Mouse (Mus musculus): ENCODE results near the gene Ccdc103. TPM values are rescaled to one million over a fixed set of nuclear protein-coding genes. Genes with fewer than 3 reads are reported as not detected.

The Ccdc103 gene
- total and polyA plus RNA-seq, 3 experiments = 1.4 to 1.6 TPM; not detected in 1

- Histone ChIP-seq H3K4me1 (ENCODE audit: control insufficient read depth in 1 of 2, insufficient read depth in 2 of 2, low read length in 2 of 2) (peaks cover 7 to 19% of the 10 kb centered on the region in 2 experiments), H3K27me3 (ENCODE audit: control insufficient read depth in 1 of 2, insufficient read depth in 2 of 2, low read length in 2 of 2) (no peaks in the 10 kb centered on the region), H3K79me2 (ENCODE audit: control insufficient read depth, insufficient read depth, low read length, poor library complexity) (no peaks in the 10 kb centered on the region), H3K9me3 (replicated peaks; ENCODE audit: insufficient read depth, low read length) (no peaks in the 10 kb centered on the region), H3K4me3 (ENCODE audit: control insufficient read depth in 1 of 2, insufficient read depth in 1 of 2, low read depth in 2 of 2, low read length in 2 of 2) (no peak overlapping the region), H3K27ac (ENCODE audit: control insufficient read depth, low read depth, low read length) (no peak overlapping the region), H3K9ac (ENCODE audit: control insufficient read depth, low read depth, low read length, poor library complexity, severe bottlenecking) (no peak overlapping the region), H3K36me3 (ENCODE audit: control insufficient read depth in 1 of 2, insufficient read depth in 2 of 2, low read length in 2 of 2) (peaks cover 0 to 10% of the 10 kb centered on the region in 2 experiments; a peak in 2 of 4 replicates)
- DNase-seq (ENCODE audit: low read depth, low spot score) = peak; percentile 49
- TF ChIP-seq GABPA (IDR thresholded peaks at IDR 0.05; ENCODE audit: low read depth, low read length) (no peak), ZNF384 (IDR thresholded peaks at IDR 0.05; ENCODE audit: low read depth, low read length) (no peak), UBTF (IDR thresholded peaks at IDR 0.05; ENCODE audit: borderline replicate concordance, insufficient read depth, low read depth, low read length) (no peak), ZC3H11A (IDR thresholded peaks at IDR 0.05; ENCODE audit: low read depth, low read length) (no peak), TBP (IDR thresholded peaks at IDR 0.05; ENCODE audit: low read depth, low read length) (no peak), KAT2A (conservative IDR thresholded peaks at IDR 0.05; ENCODE audit: low read depth, low read length) (no peak), RCOR1 (IDR thresholded peaks at IDR 0.05; ENCODE audit: low read depth, low read length) (no peak), POLR2A (IDR thresholded peaks at IDR 0.05; ENCODE audit: control insufficient read depth in 1 of 2, insufficient read depth in 1 of 2, low read depth in 1 of 2, low read length in 2 of 2, poor library complexity in 1 of 2) (no peak), CHD2 (IDR thresholded peaks at IDR 0.05; ENCODE audit: low read length) (no peak), ZMIZ1 (IDR thresholded peaks at IDR 0.05; ENCODE audit: low read depth, low read length) (no peak), MAZ (IDR thresholded peaks at IDR 0.05; ENCODE audit: low read depth, low read length) (no peak), E2F4 (IDR thresholded peaks at IDR 0.05; ENCODE audit: borderline replicate concordance, low read depth, low read length) (no peak), POLR2AphosphoS5 (IDR thresholded peaks at IDR 0.05; ENCODE audit: borderline replicate concordance, low read depth, low read length) (no peak), RAD21 (IDR thresholded peaks at IDR 0.05; ENCODE audit: low read depth, low read length) (peak; percentile 12), SIN3A (IDR thresholded peaks at IDR 0.05; ENCODE audit: low read length) (no peak), MAFK (IDR thresholded peaks at IDR 0.05; ENCODE audit: borderline replicate concordance, low read depth, low read length) (no peak), TCF12 (IDR thresholded peaks at IDR 0.05; ENCODE audit: low read depth, low read length) (no peak), MEF2A (IDR thresholded peaks at IDR 0.05; ENCODE audit: extremely low read depth, insufficient replicate concordance, low read depth, low read length, poor library complexity, severe bottlenecking) (no peak), NELFE (IDR thresholded peaks at IDR 0.05; ENCODE audit: low read depth, low read length) (no peak), CHD1 (IDR thresholded peaks at IDR 0.05; ENCODE audit: low read depth, low read length) (no peak), SMC3 (IDR thresholded peaks at IDR 0.05; ENCODE audit: low read depth, low read length) (peak; percentile 39), ELF1 (IDR thresholded peaks at IDR 0.05; ENCODE audit: low read depth, low read length) (no peak), BHLHE40 (IDR thresholded peaks at IDR 0.05; ENCODE audit: borderline replicate concordance, low read depth, low read length) (no peak), CTCF (IDR thresholded peaks at IDR 0.05 in 2 of 3, conservative IDR thresholded peaks at IDR 0.05 in 1 of 3; ENCODE audit: control insufficient read depth in 1 of 3, insufficient read depth in 1 of 3, low read depth in 2 of 3, low read length in 3 of 3, poor library complexity in 1 of 3, severe bottlenecking in 1 of 3) (peak; percentile 19 to 70 (median 50); a peak in 4 of 6 replicates)
Measured at GRCm38 (mm10) chr11:102893015-102893651, 12.1 kb downstream of the Ccdc103 start.

Measured in MEL (cell line).